Mouse (Mus musculus) 3T3-L1 (cell line): Measurements from ENCODE around the gene Nedd9.
A peak's percentile ranks its signal among the peaks of the same experiment; 100 is the strongest.
"Not testable (repeated sequence)": the region's sequence is repeated elsewhere in the genome, so short reads cannot be mapped to it uniquely, and the experiment has no call there.

ENCODE experiments used
- DNase-seq: peaks from one replicate; pipeline ENCODE4 v3.0.0-alpha.2; 2015; ENCODE audit warnings: low read depth, low spot score

Nedd9 gene

DNA sequence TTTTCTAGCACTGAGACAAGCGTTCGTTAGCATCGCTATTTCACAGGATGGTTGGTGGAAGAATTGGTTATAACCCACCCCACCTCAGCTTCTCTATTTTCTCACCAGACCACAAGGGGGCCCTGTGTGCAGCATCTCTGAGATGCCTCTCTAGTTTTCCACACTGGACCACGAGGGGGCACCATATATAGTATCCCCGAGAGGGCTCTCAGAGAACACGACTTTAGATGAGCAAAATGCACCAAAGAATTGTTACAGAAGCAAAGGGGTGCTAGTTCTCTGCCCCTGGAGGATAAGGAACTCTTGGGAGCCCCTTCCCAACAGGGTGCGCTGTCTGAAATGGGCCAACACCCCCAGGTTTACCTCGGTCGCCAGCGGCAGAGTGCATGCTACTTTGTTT is 184.4 kb downstream of the Nedd9 start:
- peak; percentile 77 for DNase-seq

DNA sequence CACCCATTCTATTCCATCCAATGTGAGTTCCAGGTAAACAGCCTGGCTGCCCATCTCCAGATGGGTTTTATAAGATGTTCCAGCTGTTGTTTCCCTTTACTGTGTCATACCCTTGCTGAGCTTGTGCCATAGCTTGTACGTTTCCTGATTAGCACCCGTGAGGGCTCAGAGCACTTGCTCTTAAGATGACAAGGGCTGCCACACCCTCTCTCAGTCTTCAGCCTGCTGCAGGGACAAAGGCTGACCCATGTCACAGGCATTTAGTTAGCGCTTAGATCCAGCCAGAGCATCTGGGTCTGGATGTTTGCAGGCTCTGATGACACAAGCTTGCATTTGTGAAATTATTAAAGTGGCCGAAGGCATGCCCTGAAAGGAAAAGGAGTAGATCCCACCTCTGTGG is 187.1 kb downstream of the Nedd9 start:
- no peak for DNase-seq

DNA sequence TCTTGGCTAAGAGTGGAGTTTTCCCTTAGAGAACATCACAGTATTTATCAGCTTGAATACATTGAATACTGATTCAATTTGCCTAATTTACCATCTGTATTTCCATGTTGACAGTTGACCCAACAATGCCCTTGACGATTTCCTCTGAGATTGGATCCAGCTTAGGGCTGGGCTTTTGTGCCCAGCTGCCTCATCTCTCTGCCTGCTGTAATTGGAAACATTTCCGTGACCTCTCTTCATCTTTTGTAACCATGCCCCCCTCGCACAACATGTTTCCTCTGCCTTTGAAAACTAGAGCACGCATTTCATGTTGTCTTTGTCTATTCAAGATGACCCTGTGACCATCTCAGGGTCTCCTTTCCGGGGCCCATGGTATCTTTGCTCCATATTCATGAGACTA is 188.2 kb downstream of the Nedd9 start:
- no peak for DNase-seq

DNA sequence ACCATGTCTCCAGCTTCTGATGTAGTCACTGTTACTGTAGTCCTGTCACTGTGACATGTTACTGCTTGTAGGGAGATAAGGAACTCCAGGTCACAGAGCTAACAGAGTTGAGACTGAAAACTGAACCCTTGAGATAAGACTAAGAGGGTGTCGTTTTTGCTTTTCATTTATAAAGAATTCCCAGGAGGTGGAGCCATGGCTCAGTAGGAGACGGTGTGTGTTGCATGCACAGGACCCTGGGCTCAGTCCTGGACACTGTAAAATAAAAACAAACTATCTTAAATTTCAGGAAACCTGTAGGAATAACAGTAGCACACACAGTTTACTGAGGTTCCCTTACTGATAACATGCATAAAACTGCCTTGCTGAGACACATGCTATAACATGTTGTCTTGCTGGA is 188.6 kb downstream of the Nedd9 start:
- DNase-seq, result no peak

DNA sequence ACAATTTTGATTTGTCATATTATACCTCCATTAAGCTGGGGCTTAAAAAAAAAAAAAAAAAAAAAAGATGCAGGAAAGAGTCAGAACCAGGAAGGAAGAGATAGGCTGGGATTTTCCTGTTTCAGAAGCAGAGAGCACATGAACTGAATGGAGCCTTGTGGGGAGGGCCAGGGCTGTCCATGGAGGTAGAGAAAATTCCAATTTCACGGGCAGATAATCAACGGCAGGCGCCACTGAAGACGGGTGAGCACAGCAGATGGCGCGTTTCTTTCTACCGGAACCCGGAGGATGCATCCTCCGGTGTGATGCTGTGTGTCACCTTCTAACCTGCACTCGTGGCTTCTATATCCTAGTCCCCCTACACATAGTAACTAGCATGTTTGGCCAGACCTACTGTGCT is 190.8 kb downstream of the Nedd9 start:
- no peak for DNase-seq

DNA sequence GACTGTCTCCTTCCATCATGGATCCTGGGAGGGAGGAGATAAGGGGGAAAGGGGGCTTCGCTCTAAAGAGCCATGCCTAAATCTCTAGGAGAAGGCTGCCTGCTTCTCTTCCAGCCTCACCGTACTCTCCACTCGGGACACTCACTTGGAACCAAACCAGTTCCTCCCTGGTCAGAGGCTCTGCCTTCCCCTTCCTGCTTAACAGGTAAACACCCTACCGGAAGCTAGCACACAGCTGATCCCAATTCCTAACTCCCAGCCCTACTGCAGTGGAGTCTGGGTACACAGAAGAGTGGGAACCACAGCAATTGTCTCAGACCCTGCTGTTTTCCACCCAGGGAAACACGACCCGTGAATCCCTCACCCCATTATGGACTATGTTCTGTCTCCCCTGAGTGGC is 191.3 kb downstream of the Nedd9 start:
- no peak for DNase-seq

DNA sequence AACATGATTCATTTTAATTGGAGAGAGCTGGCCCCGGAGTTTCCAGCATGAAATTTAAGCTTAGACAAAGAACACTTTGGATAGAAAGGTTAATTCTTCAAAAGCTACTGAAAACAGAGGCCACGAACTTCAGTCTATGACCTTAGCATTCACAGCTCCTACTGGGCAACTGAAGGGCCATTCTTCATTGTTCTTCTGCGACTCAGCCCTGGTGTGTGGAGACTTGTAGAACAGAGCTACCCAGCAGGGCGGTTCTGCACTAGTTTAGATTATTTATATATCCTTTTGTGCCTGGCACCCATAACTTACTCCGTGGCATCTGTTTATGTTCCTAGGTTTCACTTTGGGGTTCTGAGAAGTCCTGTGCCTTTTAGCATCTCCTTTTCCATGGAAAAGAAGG is 193.6 kb downstream of the Nedd9 start:
- DNase-seq, result no peak

DNA sequence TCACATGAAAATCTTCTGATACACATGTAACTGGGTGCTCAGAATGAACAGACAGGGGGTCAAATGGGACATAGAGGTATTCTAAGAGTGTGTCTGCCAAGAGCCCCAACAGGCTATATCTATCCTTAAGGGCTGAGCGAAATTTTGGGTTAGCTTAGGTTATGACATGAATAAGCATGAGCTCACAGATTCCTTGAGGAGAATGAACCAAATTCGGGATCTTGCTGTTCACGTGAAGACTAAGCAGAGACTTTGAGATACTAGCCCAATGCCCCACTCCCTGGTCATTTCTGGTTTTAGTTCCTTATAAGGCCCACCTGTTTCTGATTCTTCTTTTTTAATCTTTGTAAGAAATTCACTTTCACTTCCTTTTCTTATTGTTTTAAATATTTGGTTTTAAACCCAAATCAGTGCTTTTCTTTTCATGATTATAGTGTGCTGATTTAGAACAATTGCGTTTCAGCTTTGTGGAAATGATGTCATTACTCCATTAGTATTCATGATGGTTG is 195.6 kb downstream of the Nedd9 start:
- no peak for DNase-seq

DNA sequence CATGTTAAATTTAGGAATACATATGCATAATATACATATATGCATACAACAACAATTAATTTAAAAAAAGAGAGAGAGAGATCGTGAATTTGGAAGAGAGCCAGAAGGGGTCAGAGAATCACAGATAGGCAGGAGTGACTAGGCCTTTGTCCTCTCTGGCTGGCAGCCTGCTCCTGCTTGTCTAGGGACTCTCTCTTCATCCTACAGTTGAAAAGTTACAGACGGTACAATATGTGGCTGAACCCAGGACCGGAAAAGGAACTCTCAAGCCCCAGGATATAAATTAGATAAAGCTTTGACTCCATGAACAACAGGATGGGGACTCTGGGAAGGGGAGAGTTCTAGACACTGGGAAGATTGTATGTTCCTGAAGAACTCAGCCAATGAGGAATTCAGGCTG is 200.9 kb downstream of the Nedd9 start:
- DNase-seq, result no peak

DNA sequence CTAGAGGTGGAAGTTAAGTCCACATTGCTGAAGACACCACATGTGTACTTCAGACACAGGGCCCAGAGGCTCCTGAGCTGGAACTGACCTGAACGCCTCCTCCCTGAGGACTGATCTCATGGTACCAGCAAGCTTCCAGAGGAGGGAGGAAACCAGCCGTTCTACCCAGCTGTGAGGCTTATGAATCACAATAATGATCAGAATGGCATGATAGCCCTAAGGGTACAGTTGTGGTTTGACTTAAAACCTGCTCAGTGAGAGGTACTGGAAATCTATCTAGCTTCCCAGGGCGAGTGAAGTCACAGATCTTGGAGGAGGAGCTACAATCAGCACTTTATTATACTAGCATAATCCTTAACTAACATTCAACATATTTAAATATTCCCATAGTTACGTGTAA is 201.7 kb downstream of the Nedd9 start:
- DNase-seq, result peak; percentile 76

DNA sequence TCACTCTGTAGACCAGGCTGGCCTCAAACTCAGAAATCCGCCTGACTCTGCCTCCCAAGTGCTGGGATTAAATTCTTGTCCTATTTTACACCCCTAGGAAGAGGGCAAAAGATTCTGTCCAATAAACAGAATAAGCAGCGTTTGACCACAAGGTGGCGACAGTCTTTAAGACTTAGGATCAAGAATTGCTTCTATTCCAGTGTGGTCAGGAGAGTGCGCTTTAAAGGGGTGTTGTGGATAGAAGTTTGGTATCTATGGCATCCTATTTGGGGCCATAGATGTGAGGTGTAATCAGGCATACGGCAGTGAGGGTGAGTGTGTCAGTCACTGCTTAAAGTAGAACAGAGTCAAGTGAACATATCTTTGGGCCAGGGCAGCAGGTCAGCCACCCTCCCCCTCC is 203.9 kb downstream of the Nedd9 start:
- DNase-seq, result peak; percentile 92

DNA sequence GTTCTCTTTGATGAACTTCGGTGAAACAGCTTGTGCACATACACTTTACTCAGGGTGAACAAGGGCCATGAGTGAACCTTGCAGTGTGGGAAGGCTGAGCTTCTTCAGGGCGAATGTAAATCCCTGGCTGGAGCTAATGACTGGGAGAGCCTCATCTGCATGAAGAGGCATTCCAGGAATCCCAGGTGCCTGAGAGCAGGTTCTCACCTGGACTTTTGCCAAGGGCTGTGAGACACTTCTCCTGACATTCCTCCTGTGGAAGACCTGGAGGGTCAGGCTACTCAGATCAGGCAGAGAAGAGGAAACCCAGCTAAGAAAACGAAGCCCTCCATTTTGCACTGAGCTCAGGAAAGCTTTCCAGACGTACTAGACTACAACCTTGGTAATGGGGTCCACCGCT is 206.5 kb downstream of the Nedd9 start:
- no peak for DNase-seq

DNA sequence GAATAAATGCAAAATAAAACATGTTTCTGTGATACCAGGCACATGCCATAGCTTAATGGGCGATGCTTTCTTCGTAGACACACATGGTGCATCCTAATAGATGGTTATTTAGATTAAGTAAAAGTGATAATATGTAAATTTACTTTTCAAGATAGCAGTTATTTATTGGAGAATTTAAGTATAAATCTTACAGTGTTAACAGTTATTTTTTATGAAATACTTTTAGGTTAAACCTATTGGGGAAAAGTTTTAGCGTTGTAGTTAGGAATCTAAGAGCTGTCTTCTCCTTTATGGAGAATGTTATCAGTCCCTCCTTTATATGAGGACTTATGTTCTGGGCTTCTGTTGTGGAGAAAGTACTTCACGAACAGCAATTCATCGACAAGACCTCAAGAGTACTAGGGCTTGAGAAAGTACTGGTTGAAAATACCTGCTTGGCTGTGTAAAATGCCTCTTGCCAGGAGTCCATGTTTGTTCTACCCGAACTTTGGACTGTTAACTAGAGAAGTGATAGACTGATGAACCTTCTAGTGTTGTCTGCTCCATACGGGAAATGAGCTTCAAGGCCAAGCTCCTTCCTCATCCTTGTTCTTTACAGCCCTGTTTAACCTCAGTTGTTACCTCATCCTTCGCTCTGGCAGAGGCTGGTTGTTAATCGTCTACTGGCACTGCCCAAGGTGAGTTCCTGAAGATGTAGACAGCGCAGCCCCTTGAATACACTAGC is 213.1 kb downstream of the Nedd9 start, which contains the start of gene Gm17364:
TSS of gene Gm17364 (minus strand) at position 51 of the 724 bp plus-strand sequence.
- DNase-seq, result no peak

DNA sequence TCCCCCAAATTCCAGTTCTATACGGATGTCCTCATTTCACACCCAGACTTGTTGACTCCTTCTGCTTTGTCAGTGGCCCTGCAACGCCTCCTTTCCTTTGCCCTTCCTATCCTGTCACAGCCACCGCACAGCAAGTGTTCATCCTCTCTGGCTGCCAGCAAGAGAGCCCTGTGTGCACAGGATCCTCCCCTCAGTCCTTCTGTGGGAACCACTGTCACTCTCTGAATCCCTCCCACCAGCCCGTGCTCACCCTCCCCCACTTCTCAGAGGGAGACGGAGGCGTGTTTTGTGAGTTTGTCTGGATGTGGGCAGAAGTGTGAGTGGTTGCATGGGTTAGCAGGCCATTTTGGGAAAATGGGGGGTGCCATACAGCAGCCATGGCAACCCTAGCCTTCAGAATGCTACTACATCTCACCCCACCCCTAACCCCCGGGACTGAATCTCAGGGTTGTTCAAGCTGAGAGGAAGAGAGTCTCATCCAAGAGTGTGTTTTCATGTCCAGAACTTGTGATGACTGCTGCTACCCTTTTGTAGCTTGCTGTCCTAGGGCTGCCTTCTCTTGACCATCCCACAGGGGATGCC is 219.2 kb downstream of the Nedd9 start:
- DNase-seq, result no peak

DNA sequence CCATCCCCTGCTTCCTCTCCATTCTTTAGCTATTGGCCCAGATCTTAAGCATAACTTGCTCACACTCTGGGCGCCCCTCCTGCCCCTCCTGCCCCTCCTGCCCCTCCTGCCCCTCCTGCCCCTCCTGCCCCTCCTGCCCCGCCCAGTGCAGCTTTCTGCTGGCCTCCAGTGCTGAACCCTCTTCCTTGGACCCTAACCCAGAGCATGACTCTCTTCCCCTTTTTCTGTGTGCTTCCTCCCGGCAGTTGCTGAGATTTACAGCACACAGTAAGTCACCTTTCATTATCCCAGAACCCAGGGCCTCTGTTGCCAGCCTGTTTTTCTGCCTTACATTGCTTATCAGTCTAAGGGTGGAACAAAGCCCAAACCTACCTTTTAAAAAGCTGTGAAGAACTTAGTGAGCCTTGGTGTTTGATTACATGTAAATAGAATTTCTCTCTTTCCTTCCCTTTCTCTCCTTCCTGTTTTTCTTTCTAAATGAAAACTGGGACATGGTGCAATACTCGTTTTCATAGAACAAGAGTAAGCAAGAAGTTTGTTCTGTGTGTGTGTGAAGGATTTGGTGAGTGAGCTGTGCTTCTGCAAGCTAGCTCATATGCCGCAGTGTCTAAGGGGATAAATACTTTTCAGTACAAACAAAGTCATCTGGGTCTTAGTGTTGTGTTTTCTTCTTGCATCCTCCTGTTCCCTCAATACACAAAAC is 223.7 kb downstream of the Nedd9 start:
- no peak for DNase-seq

DNA sequence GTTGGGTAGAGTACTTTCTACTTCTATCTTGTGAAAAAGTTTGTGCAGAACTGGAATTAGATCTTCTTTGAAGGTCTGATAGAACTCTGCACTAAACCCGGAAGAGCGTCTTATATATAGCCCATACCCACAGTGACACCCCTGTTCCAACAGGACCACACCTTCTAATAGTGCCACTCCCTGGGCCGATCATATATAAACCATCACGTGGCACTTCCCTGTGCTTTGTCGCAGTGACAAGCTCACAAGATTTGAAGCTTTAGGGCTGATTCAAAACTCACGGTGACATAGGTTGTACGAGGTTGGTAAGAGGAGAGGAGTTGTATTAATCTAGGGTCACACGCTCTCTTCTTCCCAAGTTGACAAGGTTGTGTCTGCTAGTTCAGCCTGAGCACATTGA is 225.5 kb downstream of the Nedd9 start:
- not testable (repeated sequence) for DNase-seq
